Mouse (Mus musculus): ENCODE results near the gene Prkab1. TPM values are rescaled to one million over a fixed set of nuclear protein-coding genes. Genes with fewer than 3 reads are reported as not detected.

The Prkab1 gene
- 10 to 100 TPM; 83.5 to 97.9 TPM for total RNA-seq (2023)

DNA sequence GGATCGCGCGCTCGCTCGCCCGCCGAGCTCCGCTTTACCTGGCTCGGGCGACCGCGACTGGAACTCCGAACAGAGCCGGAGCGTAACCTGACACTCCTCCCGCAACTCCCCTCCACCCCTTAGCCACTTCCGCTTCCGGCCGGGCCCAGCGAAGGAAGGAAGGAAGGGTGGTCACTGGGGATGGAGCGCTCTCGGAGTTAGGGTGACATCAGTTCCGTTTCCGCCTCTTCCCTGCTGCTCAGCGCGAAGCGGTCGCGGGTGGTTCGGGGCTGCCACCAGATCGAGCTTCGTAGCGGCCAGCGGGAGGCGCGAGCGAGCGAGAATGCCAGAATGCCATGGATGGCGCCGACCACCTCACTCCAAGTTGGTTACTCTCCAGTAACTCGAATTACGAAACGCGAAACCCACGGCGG is at the start of gene Prkab1:
Gene Prkab1 (minus strand): TSS at position 182 of the 413 bp plus-strand sequence.

Other genes with a start within 250 kb of the Prkab1 start
- gene Cit, start 179.2 kb downstream of the Prkab1 start, total RNA-seq (2023) = 1 to 10 TPM; 2.7 to 9.0 TPM
- not detected for gene Tmem233, start 58.7 kb upstream of the Prkab1 start, total RNA-seq (2023)

Data from T-cell, adult 66 days (primary cell).